Mouse (Mus musculus) bone marrow macrophage, adult 2 months (primary cell): ENCODE data around the gene Aldh2. TPM values are rescaled to one million over a fixed set of nuclear protein-coding genes. Genes with fewer than 3 reads are reported as not detected.
"Not testable (repeated sequence)": the region's sequence is repeated elsewhere in the genome, so short reads cannot be mapped to it uniquely, and the experiment has no call there.

ENCODE experiments used
- H3K27ac ChIP-seq: 2 replicates; pipeline ENCODE4 v1.5.1; 2012; ENCODE audit warnings: low read depth, low read length; ENCODE audit not compliant: insufficient read depth
- H3K4me1 ChIP-seq: 2 replicates; pipeline ENCODE4 v1.6.1; 2012; ENCODE audit warnings: low read length; ENCODE audit not compliant: control insufficient read depth, insufficient read depth
- H3K4me3 ChIP-seq: 2 replicates; pipeline ENCODE4 v1.5.1; 2012; ENCODE audit warnings: mild to moderate bottlenecking, low read length, moderate library complexity; ENCODE audit not compliant: insufficient read depth
- CTCF ChIP-seq: IDR thresholded peaks from 2 replicates; pipeline ENCODE4 v1.5.1; 2012; ENCODE audit warnings: low read depth, mild to moderate bottlenecking, low read length, moderate library complexity
- POLR2A ChIP-seq: IDR thresholded peaks from 2 replicates; pipeline ENCODE4 v1.6.1; 2012; ENCODE audit warnings: mild to moderate bottlenecking, low read depth, low read length, borderline replicate concordance
- polyA plus RNA-seq: library from polyadenylated mRNA; stranded (reverse); fragments of >200 nt; gene quantifications from 2 replicates; pipeline ENCODE4 v1.2.4, GENCODE M21; 2012; ENCODE audit not compliant: missing spikeins, insufficient read depth, insufficient read length

Gene Aldh2
- 844 and 895 TPM in 2 replicates for polyA plus RNA-seq

DNA sequence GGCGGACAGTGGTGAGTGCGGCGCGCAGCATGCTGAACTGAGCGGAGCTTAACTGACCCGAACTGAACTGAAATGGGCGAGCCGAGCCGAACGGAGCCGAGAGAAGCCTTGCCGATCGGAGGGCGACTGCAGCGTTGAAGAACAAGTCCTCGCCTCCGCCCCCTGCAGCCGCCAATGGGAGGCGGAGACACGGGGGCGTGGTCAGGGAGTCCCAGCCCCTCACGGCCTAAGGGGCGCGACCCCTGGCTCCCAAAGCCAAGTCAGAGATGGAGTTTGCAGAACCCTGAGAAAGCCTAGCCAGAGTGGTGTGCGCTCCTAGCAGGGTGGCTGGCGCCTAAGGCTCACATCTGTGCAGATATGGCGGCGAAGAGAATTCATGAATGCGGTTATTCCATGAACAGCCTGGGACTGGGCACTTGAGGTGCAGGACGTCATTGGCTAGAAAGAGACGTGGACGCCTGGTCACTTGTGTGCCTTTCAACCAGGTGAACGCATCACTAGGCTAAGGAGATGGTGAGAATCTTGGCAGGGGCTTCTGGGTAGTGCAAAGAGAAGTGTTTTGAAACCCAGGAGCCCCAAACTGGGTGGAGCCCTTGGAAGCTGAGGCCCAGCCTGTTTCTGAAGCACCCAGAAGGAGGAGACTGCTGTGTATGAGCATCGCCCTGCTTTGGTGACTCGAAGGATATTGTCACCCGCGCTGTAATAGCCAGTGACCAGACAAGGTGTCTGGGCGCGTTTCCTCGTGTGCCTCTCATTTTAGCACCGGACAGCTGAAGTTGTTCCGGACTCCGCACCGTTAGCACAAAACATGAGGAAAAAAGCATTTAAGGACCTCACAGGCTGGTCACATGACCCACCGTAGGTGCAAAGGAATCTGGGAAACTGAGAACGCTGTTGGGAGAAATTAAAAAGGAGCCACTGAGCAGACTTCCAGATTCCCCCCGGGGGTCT lies at the start of gene Aldh2:
Gene Aldh2 (minus strand): TSS at position 374 of the 951 bp plus-strand sequence.
- peak within 1 kb of the TSS; percentile 94 for H3K4me3 ChIP-seq
- peaks cover 41% of the 10 kb centered on the region for H3K4me1 ChIP-seq
- H3K27ac ChIP-seq = peak within 1 kb of the TSS; percentile 91
- TF ChIP-seq POLR2A (0 out of 2 replicates have a peak, but pooled peaks have one; percentile 18), CTCF (no peak)

DNA sequence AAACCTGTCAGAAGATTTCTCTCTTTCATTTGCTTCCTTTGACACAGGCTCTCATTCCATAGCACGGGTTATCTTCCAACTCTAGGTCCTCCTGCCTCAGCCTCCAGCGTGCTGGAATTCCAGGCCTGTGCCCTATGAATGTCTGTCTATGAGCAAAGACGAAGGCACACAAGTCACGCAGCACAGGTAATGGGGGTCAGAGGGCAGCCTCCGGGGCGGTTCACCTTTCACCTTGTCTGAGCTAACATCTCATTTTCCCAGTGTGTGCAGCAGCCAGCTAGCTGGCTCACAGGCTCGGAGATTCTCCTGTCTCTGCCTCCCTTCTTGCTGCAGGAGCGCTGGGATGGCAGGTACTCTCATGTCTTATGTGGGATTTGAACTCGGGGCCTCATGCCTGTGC lies 46.0 kb upstream of the Aldh2 start:
- no peaks in the 10 kb centered on the region for H3K4me1 ChIP-seq
- TF ChIP-seq POLR2A = no peak
- TF ChIP-seq CTCF = no peak
- no peak overlapping the region for H3K4me3 ChIP-seq
- no peak overlapping the region for H3K27ac ChIP-seq

DNA sequence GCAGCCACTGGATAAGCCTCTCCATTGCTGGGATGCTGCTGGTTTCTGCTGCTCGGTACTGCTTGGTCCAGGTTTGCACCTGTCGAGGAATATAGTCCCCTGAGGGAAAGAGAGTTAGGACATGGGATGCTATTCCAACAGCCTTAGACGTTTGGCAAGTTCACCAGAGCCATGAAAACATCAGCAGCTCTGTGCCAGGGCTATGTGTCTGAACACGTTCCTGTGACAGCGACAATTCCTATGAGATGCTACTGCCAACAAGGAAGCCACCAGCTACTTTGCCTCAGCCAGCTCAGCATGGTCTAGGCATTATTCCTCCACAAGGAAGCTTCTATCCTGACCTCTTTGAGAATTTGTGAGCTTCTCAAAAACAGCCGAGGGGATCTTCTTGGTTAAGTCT lies 43.7 kb upstream of the Aldh2 start:
- Histone ChIP-seq H3K4me1 (no peaks in the 10 kb centered on the region), H3K27ac (no peak overlapping the region), H3K4me3 (no peak overlapping the region)
- TF ChIP-seq POLR2A (no peak), CTCF (no peak)

DNA sequence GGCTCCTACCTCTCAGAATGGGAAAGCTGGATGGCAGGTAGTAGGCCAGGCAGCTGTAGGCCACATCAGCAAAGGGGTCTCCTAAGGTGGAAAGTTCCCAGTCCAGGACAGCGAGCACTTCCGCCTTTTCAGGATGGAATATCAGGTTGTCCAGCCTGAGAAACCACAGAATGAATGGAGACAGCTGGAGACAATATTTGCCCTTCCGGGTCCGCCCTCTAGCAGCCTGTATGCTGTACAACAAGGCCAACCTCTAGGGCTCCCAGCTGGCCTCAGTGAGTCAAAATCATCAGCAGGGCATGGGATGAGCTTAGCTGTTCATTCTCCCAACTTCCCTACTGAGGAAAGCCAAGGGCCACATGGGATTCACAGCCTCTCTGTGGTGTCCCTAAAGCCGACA lies 41.0 kb upstream of the Aldh2 start:
- TF ChIP-seq CTCF (no peak), POLR2A (no peak)
- Histone ChIP-seq H3K4me1 (no peaks in the 10 kb centered on the region), H3K27ac (no peak overlapping the region), H3K4me3 (no peak overlapping the region)

DNA sequence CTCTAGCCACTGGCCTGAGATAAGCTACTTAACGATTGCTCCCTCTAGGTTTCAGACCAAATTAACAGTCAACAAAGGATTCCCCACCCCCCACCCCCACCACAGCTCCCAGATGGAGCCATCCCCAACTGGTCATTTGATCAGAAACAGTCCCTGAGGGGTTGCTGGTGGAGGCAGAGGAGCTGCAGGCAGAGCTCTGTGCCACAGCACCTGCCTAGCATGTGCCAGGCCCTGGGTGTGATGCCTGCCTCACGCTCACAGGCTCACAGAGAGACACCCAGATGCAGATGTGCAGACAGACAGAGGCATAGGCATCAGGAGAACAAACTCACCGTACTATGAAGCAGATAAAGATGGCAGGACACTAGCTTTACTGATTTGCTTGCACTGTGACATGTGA lies 39.2 kb upstream of the Aldh2 start:
- TF ChIP-seq POLR2A = no peak
- no peak for TF ChIP-seq CTCF
- Histone ChIP-seq H3K4me1 (no peaks in the 10 kb centered on the region), H3K27ac (no peak overlapping the region), H3K4me3 (no peak overlapping the region)

DNA sequence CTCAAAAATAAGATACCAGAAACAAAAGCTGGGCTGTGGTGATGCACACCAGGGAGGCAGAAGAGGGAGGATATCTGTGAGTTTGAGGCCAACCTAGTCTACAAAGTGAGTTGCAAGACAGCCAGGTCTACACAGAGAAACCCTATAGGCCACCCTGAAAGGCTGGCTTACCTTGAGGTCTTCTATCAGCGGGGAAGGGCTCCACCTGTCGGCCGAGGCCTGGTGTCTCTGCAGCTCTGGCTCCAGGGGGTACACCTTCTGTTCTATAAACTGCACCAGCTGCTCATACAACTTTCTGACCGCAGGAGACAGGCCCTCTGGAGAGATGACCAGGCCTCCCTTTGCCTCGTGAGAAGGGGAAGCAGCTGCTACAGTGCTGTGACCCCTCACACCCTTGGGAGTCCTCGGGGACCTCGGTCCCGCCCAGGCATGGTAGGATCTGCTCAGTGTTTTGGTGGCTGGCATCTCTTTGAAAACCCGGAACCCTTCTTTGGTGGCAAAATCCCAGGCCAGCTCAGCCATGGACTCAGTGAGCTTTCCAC lies 37.6 kb upstream of the Aldh2 start:
- not testable (repeated sequence) for H3K4me1 ChIP-seq, H3K4me3 ChIP-seq, H3K27ac ChIP-seq

DNA sequence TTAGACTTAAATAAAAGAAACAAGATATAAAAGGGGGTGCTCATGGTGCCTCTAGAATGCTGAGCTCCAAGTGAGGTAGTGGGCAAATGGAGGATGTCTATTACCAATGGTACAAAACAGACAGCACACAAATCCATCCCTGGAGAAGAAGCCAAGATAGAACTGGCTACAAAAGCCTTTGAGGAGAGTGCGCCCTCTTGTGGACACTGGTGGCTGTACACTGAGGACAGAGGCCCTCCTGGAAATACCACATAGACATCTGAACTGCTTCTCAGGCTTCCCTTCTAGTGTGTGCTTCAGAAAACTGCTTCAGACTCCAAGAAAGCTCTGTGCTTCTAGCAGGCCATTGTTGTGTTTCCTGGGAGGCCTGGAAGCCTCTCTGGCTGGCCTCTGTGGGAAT lies 34.2 kb upstream of the Aldh2 start:
- TF ChIP-seq POLR2A (no peak), CTCF (peak; percentile 75)
- no peaks in the 10 kb centered on the region for H3K4me1 ChIP-seq
- H3K27ac ChIP-seq = no peak overlapping the region
- no peak overlapping the region for H3K4me3 ChIP-seq

DNA sequence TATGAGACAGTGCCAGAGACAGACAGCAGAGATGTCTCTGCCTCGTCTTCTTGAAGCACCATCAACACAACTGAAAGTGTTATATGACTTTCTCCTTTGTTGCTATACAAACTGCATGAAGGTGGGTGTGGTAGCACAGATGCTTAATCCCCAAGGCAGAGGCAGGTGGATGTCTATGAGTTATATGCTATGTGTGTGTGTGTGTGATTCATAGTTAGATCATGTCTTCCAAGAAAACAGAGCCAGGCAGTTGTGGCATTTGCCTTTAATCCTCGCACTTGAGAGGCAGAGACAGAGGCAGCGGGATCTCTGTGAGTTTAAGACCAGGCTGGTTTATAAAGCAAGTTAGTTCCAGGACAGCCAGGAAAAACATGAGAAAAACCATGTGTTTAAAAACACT lies 29.6 kb upstream of the Aldh2 start:
- TF ChIP-seq CTCF (no peak), POLR2A (no peak)
- Histone ChIP-seq H3K4me1 (no peaks in the 10 kb centered on the region), H3K4me3 (no peak overlapping the region), H3K27ac (no peak overlapping the region)

DNA sequence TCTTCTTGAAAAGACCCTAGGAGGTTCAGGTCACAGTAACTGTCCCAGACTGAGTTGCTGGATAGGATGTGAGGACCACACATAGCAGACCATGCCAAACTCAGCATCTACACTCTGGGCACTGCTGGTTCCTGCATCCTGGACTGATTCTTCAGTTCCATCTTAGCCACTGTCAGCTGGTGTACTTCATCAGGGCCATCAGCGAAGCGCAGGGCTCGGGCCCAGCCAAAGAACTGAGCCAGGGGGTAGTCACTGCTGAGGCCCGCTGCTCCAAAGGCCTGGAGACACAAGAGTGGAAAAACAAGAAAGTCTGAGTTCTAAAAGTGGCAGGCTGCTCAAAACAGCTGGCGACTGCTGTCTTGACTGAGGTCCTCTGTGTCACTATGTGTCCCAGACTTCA lies 27.5 kb upstream of the Aldh2 start:
- no peak overlapping the region for H3K4me3 ChIP-seq
- H3K4me1 ChIP-seq = peaks cover 4% of the 10 kb centered on the region
- TF ChIP-seq CTCF (no peak), POLR2A (no peak)
- H3K27ac ChIP-seq = no peak overlapping the region
